Mouse (Mus musculus): Measurements from ENCODE around the gene Thoc5. TPM values are rescaled to one million over a fixed set of nuclear protein-coding genes. Genes with fewer than 3 reads are reported as not detected.

The Thoc5 gene
- polyA plus RNA-seq, 1 experiment: 35.6 TPM

- no peak for DNase-seq (ENCODE audit: low spot score)
These were observed 79.4 kb downstream of the Thoc5 start for GRCm38 (mm10) chr11:4974376-4975122.

- DNase-seq (ENCODE audit: low spot score): peak; percentile 49
These were observed 80.5 kb downstream of the Thoc5 start for GRCm38 (mm10) chr11:4975623-4976022.

Other genes starting within 250 kb of the Thoc5 start
- gene Uqcr10, start 191.0 kb upstream of the Thoc5 start, polyA plus RNA-seq (2012; rRNA removed): 1,105 and 1,175 TPM in 2 replicates
- 64.8 and 77.0 TPM in 2 replicates for gene Zmat5, start 190.6 kb upstream of the Thoc5 start, polyA plus RNA-seq (2012; rRNA removed)
- 0.46 and 0.65 TPM in 2 replicates for gene Cabp7, start 148.5 kb upstream of the Thoc5 start, polyA plus RNA-seq (2012; rRNA removed)
- gene Nf2, start 45.8 kb upstream of the Thoc5 start, polyA plus RNA-seq (2012; rRNA removed): 46.5 and 50.9 TPM in 2 replicates
- 20.6 and 21.4 TPM in 2 replicates for gene Nipsnap1, start 21.4 kb upstream of the Thoc5 start, polyA plus RNA-seq (2012; rRNA removed)
- gene Nefh, start 52.7 kb downstream of the Thoc5 start, polyA plus RNA-seq (2012; rRNA removed): 0.26 and 0.40 TPM in 2 replicates
- gene Ap1b1, start 91.5 kb downstream of the Thoc5 start, polyA plus RNA-seq (2012; rRNA removed): 61.9 and 63.1 TPM in 2 replicates
- 2.0 and 3.6 TPM in 2 replicates for gene Rasl10a, start 162.8 kb downstream of the Thoc5 start, polyA plus RNA-seq (2012; rRNA removed)
- gene Gas2l1, start 170.0 kb downstream of the Thoc5 start, polyA plus RNA-seq (2012; rRNA removed): 45.8 and 50.5 TPM in 2 replicates
- 17.5 and 20.1 TPM in 2 replicates for gene Rhbdd3, start 203.6 kb downstream of the Thoc5 start, polyA plus RNA-seq (2012; rRNA removed)
- 248 and 346 TPM in 2 replicates for gene Ewsr1, start 203.9 kb downstream of the Thoc5 start, polyA plus RNA-seq (2012; rRNA removed)

All from urinary bladder, adult 2 months (tissue).